Comparison of ENCODE assay signal across 9 mouse cellular contexts in genomic region chr12:108386476-108387232, GRCm38 (mm10). TPM values are rescaled to one million over a fixed set of nuclear protein-coding genes. Genes with fewer than 3 reads are reported as not detected.
DNase-seq lines count a peak whose midpoint lies in the region; ATAC-seq and TF ChIP-seq lines count a peak whose summit lies in the region.
"Had no signal": no experiment of that assay in that cellular context is flagged by ENCODE, and none has a peak within 500 bp of the region (broad histone marks: within the 10 kb centered on the region; RNA-seq: fewer than 3 reads in every experiment).

No protein-coding gene starts in this region.

- no peaks in the 10 kb centered on the region for H3K9me3 ChIP-seq in kidney, postnatal 0 days (replicated peaks; ENCODE audit: low read length)
- H3K9me3 ChIP-seq in forebrain, embryonic 13.5 days (replicated peaks) = no peaks in the 10 kb centered on the region
- no peaks in the 10 kb centered on the region for H3K9me3 ChIP-seq in heart, postnatal 0 days (replicated peaks; ENCODE audit: control insufficient read depth, low read length)
- H3K9me3 ChIP-seq: limb, embryonic 15.5 days had no signal

- WGBS in kidney, postnatal 0 days = 42% methylated on average over 13 of the region's 13 CpGs
- WGBS in forebrain, embryonic 13.5 days = 32% methylated on average over 13 of the region's 13 CpGs
- WGBS in heart, postnatal 0 days = 26% methylated on average over 13 of the region's 13 CpGs

- no peak overlapping the region for H3K27ac ChIP-seq in kidney, postnatal 0 days
- peak overlapping the region; percentile 71 for H3K27ac ChIP-seq in forebrain, embryonic 13.5 days
- peak overlapping the region; percentile 85 for H3K27ac ChIP-seq in heart, postnatal 0 days (ENCODE audit: low read depth)
- H3K27ac ChIP-seq: limb, embryonic 15.5 days had no signal

- no peak for TF ChIP-seq EP300 in heart, postnatal 0 days (IDR thresholded peaks at IDR 0.05; ENCODE audit: low read depth)

- peak; percentile 52 for DNase-seq in kidney, postnatal 0 days (ENCODE audit: low spot score)
- DNase-seq in kidney, adult 18-20 months = no peak
- DNase-seq in heart, postnatal 0 days (ENCODE audit: low spot score) = peak; percentile 44
- peak; percentile 22 to 61 for DNase-seq in lung, postnatal 4 days
- no peak for DNase-seq in cerebellum, adult 9-10 months
- DNase-seq in urinary bladder, adult 18-20 months (ENCODE audit: low spot score in 2 of 2) = no peak
- DNase-seq in c-Kit-positive CD71-positive TER-119-positive erythroid progenitor cells, embryonic 14.5 days (ENCODE audit: low spot score) = no peak

- H3K27me3 ChIP-seq in kidney, postnatal 0 days (ENCODE audit: insufficient read depth, low read length) = no peaks in the 10 kb centered on the region
- no peaks in the 10 kb centered on the region; the same call in 1 of the 2 replicates for H3K27me3 ChIP-seq in forebrain, embryonic 13.5 days
- no peaks in the 10 kb centered on the region for H3K27me3 ChIP-seq in heart, postnatal 0 days (ENCODE audit: control insufficient read depth, insufficient read depth, low read length)
- H3K27me3 ChIP-seq: limb, embryonic 15.5 days had no signal

- no peak overlapping the region for H3K4me2 ChIP-seq in kidney, postnatal 0 days (ENCODE audit: low read length)
- peak overlapping the region; percentile 26; the same call in 1 of the 2 replicates for H3K4me2 ChIP-seq in forebrain, embryonic 13.5 days
- peak overlapping the region; percentile 27 for H3K4me2 ChIP-seq in heart, postnatal 0 days (ENCODE audit: low read depth, low read length)
- H3K4me2 ChIP-seq: limb, embryonic 15.5 days had no signal

- H3K36me3 ChIP-seq in kidney, postnatal 0 days (ENCODE audit: insufficient read depth, low read length) = no peaks in the 10 kb centered on the region
- no peaks in the 10 kb centered on the region for H3K36me3 ChIP-seq in forebrain, embryonic 13.5 days (ENCODE audit: poor library complexity, severe bottlenecking)
- H3K36me3 ChIP-seq in heart, postnatal 0 days (replicated peaks; ENCODE audit: control insufficient read depth, insufficient read depth, low read length) = no peaks in the 10 kb centered on the region
- H3K36me3 ChIP-seq: limb, embryonic 15.5 days had no signal

- H3K4me3 ChIP-seq in kidney, postnatal 0 days (replicated peaks; ENCODE audit: low read depth, low read length) = no peak overlapping the region
- no peak overlapping the region for H3K4me3 ChIP-seq in forebrain, embryonic 13.5 days
- no peak overlapping the region for H3K4me3 ChIP-seq in heart, postnatal 0 days (ENCODE audit: low read depth, low read length)
- H3K4me3 ChIP-seq: limb, embryonic 15.5 days had no signal

- ATAC-seq in kidney, postnatal 0 days (replicated peaks; ENCODE audit: low FRiP score, low read depth) = no peak
- ATAC-seq in forebrain, embryonic 13.5 days = peak; percentile 84
- ATAC-seq in heart, postnatal 0 days (ENCODE audit: insufficient read depth, low read depth) = peak; percentile 64

- no peak overlapping the region for H3K9ac ChIP-seq in kidney, postnatal 0 days (ENCODE audit: low read depth, low read length)
- no peak overlapping the region for H3K9ac ChIP-seq in forebrain, embryonic 13.5 days
- H3K9ac ChIP-seq in heart, postnatal 0 days (replicated peaks; ENCODE audit: low read depth, low read length) = no peak overlapping the region
- H3K9ac ChIP-seq: limb, embryonic 15.5 days had no signal

- TF ChIP-seq CTCF in kidney, postnatal 0 days (IDR thresholded peaks at IDR 0.05; ENCODE audit: low read depth) = no peak
- TF ChIP-seq CTCF in heart, postnatal 0 days (IDR thresholded peaks at IDR 0.05; ENCODE audit: low read depth) = no peak

- 0 out of 2 replicates have a peak, but pooled peaks cover 3% of the 10 kb centered on the region for H3K4me1 ChIP-seq in kidney, postnatal 0 days (replicated peaks; ENCODE audit: insufficient read depth, low read length)
- peaks cover 24% of the 10 kb centered on the region for H3K4me1 ChIP-seq in forebrain, embryonic 13.5 days
- H3K4me1 ChIP-seq in heart, postnatal 0 days (ENCODE audit: control insufficient read depth, insufficient read depth) = peaks cover 16% of the 10 kb centered on the region

RNA-seq across cellular contexts. Expression of gene Eml1, which starts 15.9 kb away (rescaled TPM):
- polyA plus RNA-seq in kidney, postnatal 0 days (2015; fragmentation: Nextera tagmentation; extraction: Ambion mirVana) = 39.0 and 42.0 TPM in 2 replicates
- 54.5 and 71.4 TPM in 2 replicates for polyA plus RNA-seq in forebrain, embryonic 13.5 days (2015; fragmentation: Nextera tagmentation; extraction: Ambion mirVana)
- total RNA-seq in heart, postnatal 0 days (2014; rRNA removed; ENCODE audit: low replicate concordance) = 69.3 and 80.6 TPM in 2 replicates
- polyA plus RNA-seq in heart, postnatal 0 days (2015; fragmentation: Nextera tagmentation; extraction: Ambion mirVana) = 61.3 and 65.2 TPM in 2 replicates

RNA-seq across cellular contexts. Expression of gene Cyp46a1, which starts 52.5 kb away (rescaled TPM):
- 5.2 and 5.9 TPM in 2 replicates for polyA plus RNA-seq in kidney, postnatal 0 days (2015; fragmentation: Nextera tagmentation; extraction: Ambion mirVana)
- polyA plus RNA-seq in forebrain, embryonic 13.5 days (2015; fragmentation: Nextera tagmentation; extraction: Ambion mirVana) = 23.1 and 26.3 TPM in 2 replicates
- total RNA-seq in heart, postnatal 0 days (2014; rRNA removed; ENCODE audit: low replicate concordance) = 1.0 and 3.6 TPM in 2 replicates
- polyA plus RNA-seq in heart, postnatal 0 days (2015; fragmentation: Nextera tagmentation; extraction: Ambion mirVana) = 3.0 and 3.1 TPM in 2 replicates

Comparison
In these comparisons a context has a peak if more than half of its experiments do, and no peak if none do; other contexts are left out.
1. DNase-seq: peak in kidney, postnatal 0 days (single experiment), heart, postnatal 0 days (single experiment) and lung, postnatal 4 days (2 of 2); none in kidney, adult 18-20 months (single experiment), cerebellum, adult 9-10 months (single experiment), urinary bladder, adult 18-20 months (0 of 2) and c-Kit-positive CD71-positive TER-119-positive erythroid progenitor cells, embryonic 14.5 days (single experiment).